Mouse (Mus musculus): ENCODE results near the gene Dtx4.
"Not testable (repeated sequence)": the region's sequence is repeated elsewhere in the genome, so short reads cannot be mapped to it uniquely, and the experiment has no call there.

Dtx4 gene

GRCm38 (mm10) chr19:12501370-12502347 lies at the start of gene Dtx4:
Gene Dtx4, minus strand, starts transcription at chr19:12501454.
- DNase-seq = peak; percentile 87 to 96

GRCm38 (mm10) chr19:12550005-12550942 lies 49.0 kb upstream of the Dtx4 start:
- DNase-seq = no peak

GRCm38 (mm10) chr19:12549166-12549565 lies 47.9 kb upstream of the Dtx4 start:
- peak in 1 of 2 experiments; percentile 63 for DNase-seq

DNA sequence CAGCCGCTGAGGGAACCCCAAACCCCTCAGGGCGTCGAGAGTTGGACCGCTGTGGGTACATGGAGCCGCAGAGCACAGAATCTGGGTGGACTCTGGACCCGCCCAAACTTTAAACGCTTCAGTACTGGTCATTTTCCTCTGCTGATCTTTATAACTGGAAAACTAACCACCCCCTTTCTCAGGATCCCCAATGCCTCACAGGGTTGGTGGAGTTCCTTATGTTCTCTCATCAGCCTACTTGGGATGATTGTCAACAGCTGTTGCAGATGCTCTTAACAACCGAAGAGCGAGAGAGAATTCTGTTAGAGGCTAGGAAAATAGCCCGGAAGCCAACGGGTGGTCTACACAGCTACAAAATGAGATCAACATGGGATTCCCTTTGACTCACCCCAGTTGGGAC lies 44.2 kb upstream of the Dtx4 start, which contains the start of gene Fam111a:
TSS of gene Fam111a (plus strand) at position 301 of the 400 bp plus-strand sequence.
- DNase-seq = not testable (repeated sequence)

GRCm38 (mm10) chr19:12541644-12542043 lies 40.4 kb upstream of the Dtx4 start:
- peak; percentile 26 to 35 for DNase-seq

- no peak for DNase-seq
Measured at GRCm38 (mm10) chr19:12540727-12541126, 39.5 kb upstream of the Dtx4 start.

- no peak for DNase-seq
Measured at GRCm38 (mm10) chr19:12539975-12540374, 38.7 kb upstream of the Dtx4 start.

DNA sequence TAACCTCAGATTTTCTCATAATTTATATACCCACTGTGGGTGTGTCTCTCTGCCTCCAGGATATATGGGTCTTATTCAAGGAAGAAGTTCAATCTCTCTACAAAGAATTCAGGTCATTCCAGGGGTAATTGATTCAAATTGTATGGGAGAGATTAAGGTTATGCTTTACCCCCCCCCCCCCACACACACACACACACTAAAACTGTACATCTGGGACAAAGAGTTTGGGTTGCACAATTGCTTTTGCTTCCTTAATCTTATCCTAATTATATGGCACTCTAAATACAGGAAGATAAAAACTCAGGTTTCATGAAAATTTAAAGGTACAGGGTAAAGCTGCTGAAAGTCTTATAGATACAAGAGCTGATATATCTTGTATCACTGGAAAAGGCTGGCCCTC lies 35.9 kb upstream of the Dtx4 start:
- no peak for DNase-seq

DNA sequence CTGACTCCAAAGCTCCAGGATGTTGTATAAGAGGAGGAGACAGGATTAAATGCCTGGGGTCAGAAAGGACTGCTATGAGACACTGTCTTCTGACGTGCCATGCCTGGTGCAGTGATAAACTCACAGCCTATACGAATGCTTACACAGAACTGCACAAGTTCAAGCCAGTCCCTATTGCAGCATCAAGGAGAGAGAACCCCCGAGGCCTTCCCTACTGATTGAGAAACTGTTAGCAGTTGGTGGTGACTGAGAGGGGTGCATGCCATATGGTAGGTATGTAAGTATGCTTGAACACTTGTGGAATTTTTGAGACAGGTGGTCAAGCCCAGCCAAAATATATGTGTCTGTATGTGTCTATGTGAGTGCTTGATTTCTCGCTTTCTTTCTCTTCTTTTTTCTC lies 22.1 kb upstream of the Dtx4 start:
- no peak for DNase-seq

DNA sequence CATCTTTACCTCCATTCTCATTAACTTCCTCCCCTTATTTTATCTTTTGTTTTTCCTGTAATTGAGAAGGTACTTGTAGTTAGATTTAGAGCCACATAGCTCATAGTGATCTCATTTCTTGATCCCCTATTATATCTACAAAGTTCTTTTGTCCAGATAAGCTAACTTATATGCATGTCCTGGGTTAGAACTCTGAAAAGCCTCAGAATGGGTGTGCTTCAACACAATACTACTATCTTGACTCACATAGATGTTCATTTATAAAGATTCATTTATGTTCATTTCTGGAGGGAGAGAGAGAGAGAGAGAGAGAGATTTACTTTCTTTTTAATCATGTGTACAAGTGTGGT lies 17.3 kb upstream of the Dtx4 start:
- DNase-seq = no peak

- DNase-seq = peak; percentile 25 to 54
Measured at GRCm38 (mm10) chr19:12517671-12518540, 16.7 kb upstream of the Dtx4 start.

DNA sequence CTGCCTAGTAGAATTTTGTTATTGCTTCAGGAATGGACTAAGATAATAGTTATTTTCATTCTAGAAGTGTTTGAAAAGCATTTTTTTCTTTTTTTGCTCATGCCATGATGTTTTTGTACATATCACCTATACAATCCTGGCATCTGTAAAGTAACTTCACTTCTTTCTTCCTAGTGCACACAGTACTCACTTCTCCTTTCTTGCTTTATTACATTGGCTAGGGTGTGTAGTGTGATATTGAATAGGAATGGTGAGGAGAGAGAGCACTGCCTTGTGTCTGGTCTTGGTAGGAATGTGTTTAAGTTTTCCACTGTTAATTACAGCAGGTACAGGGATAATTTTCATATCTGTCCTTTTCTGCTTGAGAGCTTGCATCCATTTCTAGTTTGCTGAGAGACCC lies 13.4 kb upstream of the Dtx4 start:
- no peak for DNase-seq

GRCm38 (mm10) chr19:12502756-12503155 lies 1.5 kb upstream of the Dtx4 start:
- DNase-seq = no peak

- peak; percentile 17 to 34 for DNase-seq
Measured at GRCm38 (mm10) chr19:12500881-12501311, 358 bp downstream of the Dtx4 start.

- DNase-seq = no peak
Measured at GRCm38 (mm10) chr19:12500124-12500523, 1.1 kb downstream of the Dtx4 start.

- no peak for DNase-seq
Measured at GRCm38 (mm10) chr19:12499485-12499884, 1.8 kb downstream of the Dtx4 start.

- DNase-seq = no peak
Measured at GRCm38 (mm10) chr19:12498941-12499340, 2.3 kb downstream of the Dtx4 start.

- no peak for DNase-seq
Measured at GRCm38 (mm10) chr19:12498321-12498720, 2.9 kb downstream of the Dtx4 start.

DNA sequence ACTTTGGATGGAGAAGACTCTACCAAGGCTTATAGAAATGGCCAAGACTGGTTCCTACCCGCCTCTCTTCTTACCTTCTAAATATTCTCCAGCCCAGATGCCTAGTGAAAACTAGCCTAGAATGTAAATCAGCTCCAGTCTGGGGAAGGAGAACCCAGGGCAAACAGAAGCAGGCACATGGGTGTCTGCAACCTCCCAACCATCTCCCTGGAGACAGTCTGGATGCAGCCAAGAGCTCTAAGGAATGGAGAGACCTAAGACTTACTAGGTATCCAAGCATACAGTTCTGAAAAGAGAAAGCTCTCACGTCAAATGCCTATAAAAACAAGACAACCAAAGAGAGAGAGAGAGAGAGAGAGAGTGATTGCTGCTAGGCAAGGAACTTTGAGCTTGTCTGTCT lies 3.3 kb downstream of the Dtx4 start:
- no peak for DNase-seq

- DNase-seq = no peak
Measured at GRCm38 (mm10) chr19:12496241-12496640, 5.0 kb downstream of the Dtx4 start.

GRCm38 (mm10) chr19:12494972-12495535 lies 6.2 kb downstream of the Dtx4 start:
- no peak for DNase-seq

GRCm38 (mm10) chr19:12494187-12494458 lies 7.1 kb downstream of the Dtx4 start:
- DNase-seq = no peak
